Mouse (Mus musculus) bone marrow macrophage, adult 2 months (primary cell): ENCODE results near the gene 9230102O04Rik. TPM values are rescaled to one million over a fixed set of nuclear protein-coding genes. Genes with fewer than 3 reads are reported as not detected.

Experiments used
- H3K27ac ChIP-seq: 2 replicates; pipeline ENCODE4 v1.5.1; 2012; ENCODE audit warnings: low read depth, low read length; ENCODE audit not compliant: insufficient read depth
- H3K4me1 ChIP-seq: 2 replicates; pipeline ENCODE4 v1.6.1; 2012; ENCODE audit warnings: low read length; ENCODE audit not compliant: control insufficient read depth, insufficient read depth
- H3K4me3 ChIP-seq: 2 replicates; pipeline ENCODE4 v1.5.1; 2012; ENCODE audit warnings: mild to moderate bottlenecking, low read length, moderate library complexity; ENCODE audit not compliant: insufficient read depth
- CTCF ChIP-seq: IDR thresholded peaks from 2 replicates; pipeline ENCODE4 v1.5.1; 2012; ENCODE audit warnings: low read depth, mild to moderate bottlenecking, low read length, moderate library complexity
- POLR2A ChIP-seq: IDR thresholded peaks from 2 replicates; pipeline ENCODE4 v1.6.1; 2012; ENCODE audit warnings: mild to moderate bottlenecking, low read depth, low read length, borderline replicate concordance
- polyA plus RNA-seq: library from polyadenylated mRNA; stranded (reverse); fragments of >200 nt; gene quantifications from 2 replicates; pipeline ENCODE4 v1.2.4, GENCODE M21; 2012; ENCODE audit not compliant: missing spikeins, insufficient read depth, insufficient read length

Gene 9230102O04Rik
- polyA plus RNA-seq, 1 experiment, result not detected

DNA sequence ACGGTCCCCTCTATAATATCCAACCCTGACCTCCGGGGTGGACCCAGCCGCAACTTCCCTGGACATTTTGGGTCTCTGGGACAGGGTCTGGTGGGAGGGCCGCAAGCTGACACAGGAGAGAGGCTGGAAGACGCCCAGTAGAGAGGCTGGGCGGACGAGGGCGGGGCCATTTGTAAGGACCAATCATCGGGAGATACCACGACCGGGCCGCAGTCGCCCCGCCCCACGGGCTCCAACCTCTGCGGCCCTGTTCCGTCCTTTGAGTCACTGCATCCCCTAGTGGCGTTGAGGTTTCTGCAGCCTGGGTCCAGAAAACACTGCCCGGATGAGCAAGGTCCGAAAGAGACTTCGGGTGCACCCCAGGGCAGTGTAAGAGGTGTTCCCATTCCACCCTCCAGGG, 9.8 kb downstream of the 9230102O04Rik start:
- H3K4me1 ChIP-seq, result 0 out of 2 replicates have a peak, but pooled peaks cover 4% of the 10 kb centered on the region
- no peak for TF ChIP-seq POLR2A
- TF ChIP-seq CTCF, result peak; percentile 63
- peak overlapping the region; percentile 62 for H3K4me3 ChIP-seq
- no peak overlapping the region for H3K27ac ChIP-seq

DNA sequence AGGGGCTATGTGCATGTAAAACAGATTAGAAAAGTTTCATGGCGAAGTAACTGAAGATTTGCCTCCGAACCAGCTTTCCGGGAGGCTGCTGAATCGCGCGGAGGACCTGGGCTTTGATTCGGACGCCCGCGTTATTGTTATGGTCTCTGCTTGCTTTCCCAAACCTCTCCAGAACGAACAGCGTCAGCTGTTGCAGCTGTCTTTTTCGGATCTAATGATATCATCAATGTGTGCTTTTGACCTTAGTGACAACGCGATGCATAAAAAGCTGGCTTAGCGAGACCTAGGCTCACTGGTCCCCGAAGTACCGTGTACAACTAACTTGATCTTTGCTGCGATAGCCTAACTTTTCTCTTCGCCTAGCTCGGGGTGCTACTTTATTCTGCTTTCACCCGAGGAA, 10.2 kb downstream of the 9230102O04Rik start:
- Histone ChIP-seq H3K4me1 (0 out of 2 replicates have a peak, but pooled peaks cover 4% of the 10 kb centered on the region), H3K27ac (no peak overlapping the region), H3K4me3 (peak overlapping the region; percentile 62)
- no peak for TF ChIP-seq CTCF

DNA sequence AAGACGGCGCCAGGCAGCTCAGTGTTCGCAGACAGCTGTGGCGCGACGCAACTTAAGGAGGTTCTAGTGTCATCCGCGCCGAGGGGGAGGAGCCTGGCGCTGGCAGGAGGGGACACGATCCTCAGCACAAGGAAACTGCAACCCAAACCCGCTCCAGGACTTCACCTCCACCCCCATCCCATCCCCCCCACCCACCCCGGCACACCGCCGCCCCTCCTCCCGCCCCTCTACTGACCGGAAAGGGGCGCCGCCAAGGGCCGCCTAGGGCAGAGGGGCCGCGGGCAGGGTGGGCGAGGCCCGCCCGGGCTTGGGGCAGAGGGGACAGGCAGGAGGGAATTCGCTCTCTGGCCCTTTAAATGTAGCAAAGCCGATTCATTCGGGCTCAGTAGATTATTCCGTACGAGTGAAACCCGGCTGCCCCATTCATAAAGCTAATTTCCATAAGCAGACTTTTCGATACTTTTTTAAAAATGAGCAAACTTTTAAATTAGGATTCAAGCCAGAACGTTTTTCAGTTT, 10.7 kb downstream of the 9230102O04Rik start:
- Histone ChIP-seq H3K27ac (no peak overlapping the region), H3K4me1 (0 out of 2 replicates have a peak, but pooled peaks cover 4% of the 10 kb centered on the region), H3K4me3 (peak overlapping the region; percentile 62)
- no peak for TF ChIP-seq CTCF
- no peak for TF ChIP-seq POLR2A

DNA sequence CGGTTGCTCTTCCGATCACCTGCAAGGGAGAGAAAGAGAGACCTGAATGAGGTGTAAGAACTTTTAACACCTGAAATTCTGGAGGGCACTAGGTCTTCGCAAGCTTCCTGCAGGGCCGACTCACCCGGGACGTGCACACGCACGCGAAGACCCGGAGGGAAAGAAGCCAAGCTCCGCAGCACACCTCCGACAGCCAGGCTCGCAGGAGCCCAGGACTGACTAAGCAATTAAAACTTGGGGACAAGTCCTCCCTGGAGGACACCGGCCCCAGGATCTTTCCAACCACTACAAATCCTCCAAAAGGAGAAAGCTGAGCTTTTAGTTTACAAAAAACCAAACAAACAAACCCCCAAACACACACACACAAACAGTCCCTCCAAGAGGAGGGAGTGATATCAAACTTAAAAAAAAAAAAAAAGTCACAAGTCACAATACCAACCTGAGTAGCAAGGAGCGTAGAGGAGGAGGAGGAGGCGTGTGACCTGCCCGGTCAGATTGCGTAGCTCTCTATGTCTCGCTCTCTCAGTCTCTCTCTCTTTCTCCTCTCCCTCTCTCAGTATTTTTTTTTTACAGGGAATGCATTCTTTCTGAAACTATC, 11.3 kb downstream of the 9230102O04Rik start:
- TF ChIP-seq POLR2A (no peak), CTCF (no peak)
- Histone ChIP-seq H3K4me1 (0 out of 2 replicates have a peak, but pooled peaks cover 4% of the 10 kb centered on the region), H3K4me3 (peak overlapping the region; percentile 62), H3K27ac (no peak overlapping the region)

DNA sequence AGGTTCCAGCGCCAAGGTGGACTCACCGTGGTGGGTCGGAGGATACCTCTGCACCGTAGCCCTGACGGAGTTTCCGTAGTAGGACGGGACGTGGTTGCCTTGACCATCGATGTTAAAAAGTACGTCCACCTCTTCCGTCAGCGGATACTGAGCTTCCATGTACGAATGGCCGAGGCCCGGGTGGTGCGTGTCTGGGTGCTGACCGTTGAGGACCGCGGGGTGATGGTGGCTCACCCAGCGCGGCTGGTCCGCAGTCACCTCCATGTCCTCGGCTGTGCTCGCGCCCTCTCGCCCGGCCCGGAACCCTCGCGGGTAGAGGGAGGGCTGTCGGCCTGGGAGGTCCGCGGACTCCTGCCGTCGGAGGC, 12.0 kb downstream of the 9230102O04Rik start:
- H3K4me1 ChIP-seq, result 0 out of 2 replicates have a peak, but pooled peaks cover 6% of the 10 kb centered on the region
- no peak for TF ChIP-seq POLR2A
- TF ChIP-seq CTCF, result 0 out of 2 replicates have a peak, but pooled peaks have one; percentile 6
- no peak overlapping the region for H3K27ac ChIP-seq
- H3K4me3 ChIP-seq, result peak overlapping the region; percentile 32

DNA sequence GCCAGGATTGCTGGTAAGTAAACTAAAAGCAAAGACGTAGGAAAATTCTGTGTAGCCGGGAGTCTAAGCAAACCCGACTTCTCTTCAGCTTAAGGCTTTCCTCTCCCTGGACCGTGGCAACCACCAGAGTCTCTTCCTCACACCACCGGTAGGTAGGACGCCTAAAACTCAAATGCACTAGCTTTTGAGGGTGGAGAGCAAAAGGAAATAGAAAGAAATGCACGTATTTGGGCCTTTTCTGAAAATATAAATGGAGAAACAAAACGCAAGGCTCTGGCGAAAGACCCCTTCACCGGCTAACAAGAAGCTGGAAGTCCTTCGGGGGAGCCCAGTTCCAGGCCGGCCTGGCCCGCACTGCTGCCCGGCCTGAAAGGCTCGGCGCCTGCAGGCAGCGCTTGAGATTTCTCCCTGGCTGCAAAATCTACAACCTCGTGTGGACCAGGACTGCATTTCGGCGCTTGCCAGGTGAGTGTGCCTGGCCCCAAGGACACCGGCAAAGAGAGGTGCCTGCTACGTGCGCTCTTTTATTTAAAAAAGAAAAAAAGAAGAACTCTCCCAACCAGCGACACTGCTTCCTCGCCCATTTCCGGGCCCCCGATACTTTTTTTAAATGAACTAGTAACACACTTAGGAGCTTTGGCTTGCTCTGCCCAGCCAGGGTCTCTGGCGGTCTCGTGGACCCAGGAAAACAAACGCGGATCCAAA, 12.6 kb downstream of the 9230102O04Rik start:
- Histone ChIP-seq H3K4me1 (0 out of 2 replicates have a peak, but pooled peaks cover 6% of the 10 kb centered on the region), H3K4me3 (peak overlapping the region; percentile 32), H3K27ac (no peak overlapping the region)
- TF ChIP-seq CTCF, result no peak
- TF ChIP-seq POLR2A, result no peak

DNA sequence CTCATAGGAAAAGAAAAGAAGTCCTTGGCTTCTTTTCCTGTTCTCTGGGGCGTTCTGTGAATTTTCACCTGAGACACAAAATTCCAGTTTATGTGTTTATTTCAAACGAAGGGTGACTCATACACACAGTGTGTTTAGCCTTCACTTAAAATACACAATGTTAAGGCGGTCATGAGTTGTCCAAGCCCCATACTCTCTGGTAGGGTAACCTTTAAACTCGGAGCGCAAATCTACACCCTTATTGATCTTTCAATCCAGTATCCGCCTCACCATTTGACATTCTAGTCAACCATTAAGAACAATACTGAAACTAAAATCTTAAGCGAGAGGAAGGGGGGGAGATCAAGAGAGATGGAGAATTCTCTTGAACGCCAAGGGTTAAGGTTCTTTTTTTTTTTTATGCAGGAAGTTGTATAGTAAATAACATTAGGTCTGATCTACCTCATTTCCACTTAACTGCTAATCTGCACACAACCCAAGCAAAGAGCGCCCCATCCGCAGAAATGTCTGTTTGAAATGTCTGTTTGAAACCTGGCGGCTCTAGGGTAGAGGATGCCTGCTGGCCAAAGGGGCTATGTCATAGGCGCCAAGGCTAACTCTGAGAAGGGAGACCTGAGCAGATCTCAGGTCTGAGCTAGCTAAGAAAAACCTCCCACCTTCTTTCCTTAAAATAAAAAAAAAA, 13.5 kb downstream of the 9230102O04Rik start:
- TF ChIP-seq POLR2A, result no peak
- no peak for TF ChIP-seq CTCF
- Histone ChIP-seq H3K4me3 (no peak overlapping the region), H3K27ac (no peak overlapping the region), H3K4me1 (0 out of 2 replicates have a peak, but pooled peaks cover 6% of the 10 kb centered on the region)

DNA sequence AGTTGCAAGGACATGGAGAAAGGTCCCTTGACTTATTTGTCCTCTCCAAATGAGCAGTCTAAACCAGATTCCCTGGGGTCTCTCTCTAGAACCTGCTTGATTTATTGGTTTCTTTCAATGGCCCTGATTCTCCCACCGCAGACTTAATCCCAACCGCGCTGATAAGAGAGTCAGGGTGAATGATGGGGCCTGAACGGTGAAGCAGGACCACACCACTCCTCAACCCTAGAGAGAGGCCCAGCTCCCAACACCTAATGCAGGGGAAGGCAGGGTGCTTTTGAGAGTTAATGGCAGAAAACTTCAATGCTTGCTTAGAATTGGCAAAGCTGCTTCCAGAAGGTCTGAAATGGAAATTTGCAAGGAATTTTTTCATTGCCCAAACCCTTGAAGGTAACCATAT, 14.1 kb downstream of the 9230102O04Rik start:
- no peak overlapping the region for H3K4me3 ChIP-seq
- no peak overlapping the region for H3K27ac ChIP-seq
- 0 out of 2 replicates have a peak, but pooled peaks cover 6% of the 10 kb centered on the region for H3K4me1 ChIP-seq
- TF ChIP-seq CTCF (no peak), POLR2A (no peak)

DNA sequence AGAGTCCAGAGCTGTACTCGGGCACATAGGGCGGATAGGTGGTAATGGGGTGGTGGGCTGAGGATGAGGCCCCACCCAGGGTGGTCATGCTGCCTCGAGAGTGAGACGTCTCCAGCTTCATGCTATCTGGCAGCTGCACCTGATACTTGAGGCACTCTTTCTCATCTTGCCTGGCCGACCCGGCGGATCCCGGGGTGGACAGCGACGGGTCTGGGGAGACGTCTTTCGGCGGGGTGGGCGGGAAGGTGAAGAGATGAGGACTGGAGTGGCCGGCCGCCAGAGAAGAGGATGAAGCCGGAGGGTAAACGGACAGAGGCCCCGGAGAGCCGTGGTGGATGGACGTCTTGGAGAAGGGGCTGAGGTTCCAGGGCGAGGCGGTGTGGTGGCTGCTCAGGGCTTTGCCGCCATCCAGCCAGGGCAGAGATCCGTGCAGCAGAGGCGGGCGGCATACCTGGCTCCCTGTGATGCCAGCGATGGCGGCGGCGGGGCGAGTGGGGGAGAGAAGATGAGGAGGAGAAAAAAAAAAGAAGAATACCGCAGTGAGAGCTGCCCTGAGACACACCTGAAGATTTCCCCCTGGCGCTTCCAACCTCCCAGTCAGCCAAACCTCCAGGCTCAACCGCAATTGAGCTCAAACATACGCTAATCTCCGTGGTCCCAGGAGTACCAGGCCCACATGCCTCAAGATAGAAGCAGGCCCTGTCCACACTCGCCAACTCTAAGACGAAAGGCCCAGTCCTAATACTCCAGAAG, 14.7 kb downstream of the 9230102O04Rik start:
- H3K4me3 ChIP-seq, result no peak overlapping the region
- H3K4me1 ChIP-seq, result 0 out of 2 replicates have a peak, but pooled peaks cover 6% of the 10 kb centered on the region
- H3K27ac ChIP-seq, result no peak overlapping the region
- no peak for TF ChIP-seq POLR2A
- TF ChIP-seq CTCF, result no peak

DNA sequence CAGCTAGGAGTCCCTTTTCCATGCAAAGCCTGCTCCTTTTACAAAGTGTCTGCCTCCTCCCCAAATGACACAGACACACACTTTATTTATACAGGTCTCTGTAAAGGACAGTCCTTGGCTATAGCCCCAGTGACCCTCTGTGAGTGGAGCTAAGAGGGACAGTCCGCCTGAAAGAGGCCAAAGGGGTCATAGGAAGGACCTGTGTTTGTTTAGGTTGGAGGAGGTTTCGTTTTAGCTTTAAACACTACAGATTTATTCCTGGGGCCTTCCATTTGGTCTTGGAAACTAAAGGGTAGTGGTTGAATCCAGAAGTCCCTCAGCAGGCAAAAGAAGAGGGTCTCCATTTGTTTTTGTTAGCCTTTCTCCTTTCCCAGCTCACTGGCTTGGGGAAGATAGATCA, 15.6 kb downstream of the 9230102O04Rik start:
- TF ChIP-seq POLR2A (no peak), CTCF (no peak)
- Histone ChIP-seq H3K4me1 (0 out of 2 replicates have a peak, but pooled peaks cover 6% of the 10 kb centered on the region), H3K4me3 (no peak overlapping the region), H3K27ac (no peak overlapping the region)
